Mouse (Mus musculus): ENCODE data around the gene Thrb.
A peak's percentile ranks its signal among the peaks of the same experiment; 100 is the strongest.

Thrb gene

DNA sequence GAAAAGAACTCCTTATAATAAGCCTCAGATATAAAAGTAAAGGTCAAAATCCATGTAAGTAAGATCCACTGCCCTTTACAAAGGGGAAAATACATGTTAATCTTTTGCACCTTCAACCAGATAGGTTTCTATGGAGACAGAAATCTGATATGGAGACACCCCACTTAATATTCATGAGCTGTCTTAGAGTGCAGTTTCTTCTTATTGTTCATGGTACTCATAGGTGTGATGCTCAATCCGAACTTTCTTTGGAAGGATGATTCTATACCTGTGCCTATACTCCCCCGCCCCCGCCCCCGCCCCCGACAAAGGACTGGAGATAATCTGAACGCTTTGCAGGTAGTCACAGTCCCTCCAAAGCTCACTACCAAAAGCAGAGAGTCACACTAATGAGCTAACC lies 312.6 kb downstream of the Thrb start:
- DNase-seq: no peak

DNA sequence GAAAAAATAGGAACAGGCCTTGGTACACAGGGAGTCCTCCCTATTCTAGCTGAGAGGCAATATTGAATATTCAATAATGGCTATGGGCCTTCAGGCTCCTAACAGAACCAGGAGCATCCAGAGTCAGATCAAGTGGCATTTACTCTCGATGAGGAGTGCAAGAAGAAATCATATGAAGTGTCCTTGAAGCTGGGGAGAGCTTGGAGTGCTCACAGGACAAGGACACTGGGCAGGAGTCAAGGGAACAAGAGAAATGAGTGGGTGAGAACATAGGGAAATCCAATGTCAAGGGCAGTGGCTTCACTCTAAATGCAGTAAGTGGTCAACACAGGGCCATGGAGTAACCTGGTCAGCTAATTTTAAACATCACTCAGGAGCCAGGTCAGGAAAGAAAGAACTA lies 315.7 kb downstream of the Thrb start:
- DNase-seq: no peak

- DNase-seq: no peak
Measured at GRCm38 (mm10) chr14:17978259-17978658, 318.2 kb downstream of the Thrb start.

GRCm38 (mm10) chr14:17981258-17981657 lies 321.2 kb downstream of the Thrb start:
- no peak for DNase-seq

- no peak for DNase-seq
Measured at GRCm38 (mm10) chr14:17982017-17982416, 322.0 kb downstream of the Thrb start.

- no peak for DNase-seq
Measured at GRCm38 (mm10) chr14:17983390-17983789, 323.3 kb downstream of the Thrb start.

DNA sequence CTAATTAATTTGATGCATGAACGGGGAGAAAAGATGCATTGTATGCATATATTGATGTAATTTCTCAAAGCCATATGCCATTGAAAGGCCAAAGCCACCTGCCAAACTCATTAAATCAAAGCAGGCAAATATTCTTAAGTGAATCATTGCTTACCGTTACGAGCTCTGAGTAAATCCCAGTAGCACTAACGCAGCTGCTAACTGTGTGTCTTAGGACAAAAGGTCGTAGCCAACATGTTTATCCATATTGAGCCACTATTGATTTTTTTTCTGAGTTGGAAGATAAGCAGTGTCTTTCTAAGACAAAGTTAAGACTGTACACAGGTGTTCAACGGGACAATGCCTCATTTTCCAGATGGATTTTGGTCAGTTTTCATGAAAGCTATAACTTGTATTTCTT lies 323.8 kb downstream of the Thrb start:
- DNase-seq: no peak

DNA sequence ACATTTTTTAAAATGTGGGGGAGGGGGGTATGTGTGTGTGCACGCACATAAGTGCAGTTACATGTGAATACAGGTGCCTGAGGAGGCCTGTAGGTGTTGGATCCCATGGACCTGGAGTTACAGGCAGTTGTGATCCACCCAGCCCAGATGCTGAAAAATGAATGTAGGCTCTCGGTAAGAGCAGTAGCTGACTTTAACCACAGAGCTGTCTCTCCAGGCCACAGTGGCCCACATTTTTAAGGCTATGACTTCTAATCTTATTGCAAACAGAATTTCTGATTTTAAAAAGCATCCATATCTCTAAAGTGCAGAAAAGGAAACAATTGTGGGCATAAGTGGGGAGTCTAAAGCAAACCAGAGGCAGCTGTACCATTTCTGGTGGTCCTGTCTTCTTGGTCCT lies 328.5 kb downstream of the Thrb start:
- no peak for DNase-seq

DNA sequence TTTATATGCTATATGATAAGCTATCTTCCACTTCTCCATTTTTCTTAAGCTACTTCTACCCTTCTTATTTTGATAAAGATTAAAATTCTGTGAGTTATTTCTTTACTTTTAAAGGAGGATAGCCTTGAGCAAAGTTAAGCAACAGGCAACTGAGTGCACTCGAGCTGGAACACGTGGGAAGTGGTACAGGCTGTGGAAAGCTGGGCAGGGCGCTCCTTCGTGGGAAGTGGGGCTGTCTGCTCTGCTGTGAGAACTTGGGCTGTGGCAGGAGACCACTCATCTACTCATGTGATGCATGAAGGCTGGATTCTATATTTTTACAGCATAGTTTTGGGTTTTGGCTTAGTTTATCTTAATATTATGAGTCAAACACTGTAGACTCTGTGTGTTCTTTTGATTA lies 329.1 kb downstream of the Thrb start:
- no peak for DNase-seq

DNA sequence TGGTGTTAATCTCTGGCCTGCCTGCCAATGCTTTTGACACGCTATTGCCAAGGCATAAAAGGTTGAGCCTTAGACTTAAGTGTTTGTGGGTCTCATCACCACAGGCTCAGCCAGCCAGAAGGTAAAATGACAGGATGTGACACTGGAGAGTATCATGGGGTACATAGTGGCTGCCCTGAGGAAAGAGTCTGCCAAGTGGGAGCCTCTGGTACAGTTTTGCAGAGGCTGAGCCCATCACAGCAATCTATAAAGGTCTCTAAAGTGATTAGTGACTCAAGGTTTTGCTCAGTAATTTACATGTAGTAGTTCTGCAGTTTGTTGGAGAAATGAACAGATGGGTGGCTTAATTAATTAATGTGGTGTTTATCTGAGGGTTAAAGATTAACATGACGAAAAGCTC lies 330.1 kb downstream of the Thrb start:
- DNase-seq: no peak

DNA sequence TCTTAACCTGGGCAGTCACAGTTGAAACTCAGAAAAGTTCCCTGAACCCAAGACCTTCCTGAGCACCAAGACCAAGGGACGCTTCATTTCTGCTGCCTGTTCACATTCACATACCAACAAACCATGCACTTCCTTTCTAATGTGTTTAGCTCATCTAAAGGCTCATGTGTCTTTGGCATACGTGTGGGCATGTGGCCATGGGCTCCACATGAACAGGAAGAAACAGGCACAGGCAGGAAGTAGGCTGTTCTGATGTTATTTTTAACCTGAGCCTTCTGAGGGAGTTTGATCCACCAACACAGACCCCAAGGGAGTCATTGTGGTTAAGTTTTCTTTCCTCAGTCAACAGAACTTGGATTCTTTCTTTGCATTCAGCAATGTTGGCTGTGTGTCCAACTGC lies 341.8 kb downstream of the Thrb start:
- peak; percentile 66 for DNase-seq

DNA sequence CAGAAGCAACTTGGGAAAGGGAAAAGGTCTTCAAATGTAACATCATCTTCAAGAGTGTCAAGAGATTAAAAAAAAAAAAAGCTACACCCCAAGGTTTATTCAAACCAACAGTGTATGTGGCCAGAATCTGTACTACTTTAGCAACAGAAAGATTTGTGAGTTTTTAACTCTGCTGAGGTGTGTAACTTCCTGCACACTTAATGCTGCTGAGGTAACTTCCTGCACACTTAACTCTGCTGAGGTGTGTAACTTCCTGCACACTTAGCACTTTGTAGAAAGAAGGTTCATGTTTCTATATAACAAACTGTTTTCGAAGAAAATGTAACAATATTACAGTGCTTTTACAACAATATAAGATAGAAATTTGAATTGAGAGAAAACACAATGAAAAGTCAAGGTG lies 343.6 kb downstream of the Thrb start:
- no peak for DNase-seq

DNA sequence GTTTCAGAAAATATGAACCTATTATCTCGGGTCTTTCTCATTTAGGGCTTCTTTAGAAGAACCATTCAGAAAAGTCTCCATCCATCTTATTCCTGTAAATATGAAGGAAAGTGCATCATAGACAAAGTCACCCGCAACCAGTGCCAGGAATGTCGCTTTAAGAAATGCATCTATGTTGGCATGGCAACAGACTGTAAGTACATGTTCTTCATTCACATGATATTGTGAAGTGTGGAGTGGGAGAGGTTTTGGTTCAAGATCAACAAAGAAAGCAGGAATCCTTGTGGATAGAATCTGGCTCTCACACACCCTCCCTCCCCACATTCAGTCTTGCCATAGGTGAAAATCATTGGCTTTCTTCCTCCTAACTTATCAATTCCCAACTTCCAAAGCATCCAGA lies 348.5 kb downstream of the Thrb start:
- no peak for DNase-seq

- DNase-seq: no peak
Measured at GRCm38 (mm10) chr14:18016604-18017003, 356.5 kb downstream of the Thrb start.

DNA sequence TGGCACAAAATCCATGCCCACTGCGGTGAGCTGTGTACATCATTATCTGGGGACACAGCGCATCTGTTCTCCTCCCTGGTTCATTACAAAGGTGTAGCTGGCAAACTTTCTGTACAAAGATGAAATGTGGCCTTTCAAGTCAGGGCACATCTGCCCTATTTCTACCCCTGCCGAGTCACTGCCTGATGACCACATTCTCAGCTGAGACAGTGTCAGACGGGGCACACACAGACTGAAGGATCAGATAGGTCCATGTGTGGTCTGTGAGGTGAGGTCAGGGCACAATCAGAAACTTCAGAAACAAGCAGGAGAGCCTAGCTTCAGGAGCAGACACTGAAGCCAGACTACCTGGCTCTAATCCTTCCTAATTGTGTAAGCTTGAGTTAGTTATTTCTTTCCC lies 360.1 kb downstream of the Thrb start:
- DNase-seq: peak; percentile 16

DNA sequence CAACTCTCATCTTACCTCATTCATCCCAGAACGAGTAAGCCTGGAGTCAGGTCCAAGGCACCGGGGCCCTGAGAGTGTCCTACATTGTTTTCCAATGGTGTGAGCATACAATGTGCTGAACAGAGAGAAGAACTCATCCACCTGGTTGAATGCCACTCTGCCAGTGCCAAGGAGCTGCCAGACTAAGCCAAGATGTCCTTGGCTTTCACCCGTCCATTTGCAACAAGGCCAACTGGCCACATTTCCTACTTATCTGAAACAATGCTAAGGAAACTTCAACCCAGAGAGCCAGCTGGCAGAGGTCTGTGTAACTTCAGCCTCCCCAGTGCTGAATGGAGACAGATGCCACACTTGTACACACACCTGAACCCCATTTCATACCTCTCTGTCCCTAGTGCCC lies 360.6 kb downstream of the Thrb start:
- DNase-seq: no peak

GRCm38 (mm10) chr14:18021726-18022125 lies 361.7 kb downstream of the Thrb start:
- DNase-seq: peak; percentile 54

- DNase-seq: peak; percentile 23
Measured at GRCm38 (mm10) chr14:18022351-18022750, 362.3 kb downstream of the Thrb start.

DNA sequence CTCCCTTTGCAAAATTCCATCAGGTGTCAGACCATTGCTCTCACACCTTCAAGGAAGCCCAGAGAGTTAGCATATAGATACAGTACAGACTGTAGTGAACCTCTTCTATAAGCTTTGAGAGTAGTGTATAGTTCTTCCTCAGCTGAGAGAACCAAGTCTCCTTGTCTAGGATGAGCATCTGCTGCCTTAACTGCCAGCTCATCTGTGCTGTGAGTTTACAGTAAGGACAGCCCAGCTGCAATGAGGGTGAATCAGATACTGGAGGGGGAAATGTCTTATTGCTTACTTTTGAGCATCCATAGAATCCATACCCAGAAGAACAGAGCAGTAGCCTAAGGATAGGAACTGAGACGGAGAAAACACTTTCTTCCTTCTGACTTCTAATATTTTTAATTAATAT lies 367.8 kb downstream of the Thrb start:
- DNase-seq: no peak

DNA sequence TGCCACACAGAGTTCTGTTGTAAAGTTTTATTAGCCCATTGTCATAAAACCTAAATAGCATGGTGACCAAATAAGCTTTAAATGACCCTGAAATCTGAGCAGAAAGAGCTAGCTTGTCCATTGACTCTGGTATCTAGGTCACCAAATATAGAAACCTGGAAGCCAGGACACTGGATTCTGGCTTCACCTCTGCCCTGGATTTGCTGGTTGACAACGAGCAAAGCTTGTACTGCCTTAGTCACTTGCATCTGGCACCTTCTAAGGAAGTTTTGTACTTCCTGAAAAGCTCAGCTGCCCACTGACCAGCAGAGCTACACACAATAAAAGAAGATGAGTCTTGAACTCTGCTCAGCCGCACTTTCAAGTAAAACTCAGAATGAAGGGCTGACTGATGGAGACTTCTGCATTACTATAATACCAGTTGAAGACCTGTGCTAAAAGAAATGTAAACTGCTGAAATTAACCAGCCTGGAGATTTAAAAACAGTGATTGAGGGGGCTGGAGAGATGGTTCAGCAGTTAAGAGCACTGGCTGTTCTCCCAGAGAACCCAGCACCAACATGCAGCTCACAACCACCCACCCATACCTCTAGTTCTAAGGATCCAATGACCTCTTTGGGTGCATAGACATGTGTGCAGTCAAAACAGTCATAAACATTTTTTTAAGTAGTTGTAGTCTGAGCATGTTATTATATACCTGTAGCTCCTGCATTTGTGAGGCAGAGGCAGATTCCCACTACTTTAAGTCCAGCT lies 369.3 kb downstream of the Thrb start:
- no peak for DNase-seq

DNA sequence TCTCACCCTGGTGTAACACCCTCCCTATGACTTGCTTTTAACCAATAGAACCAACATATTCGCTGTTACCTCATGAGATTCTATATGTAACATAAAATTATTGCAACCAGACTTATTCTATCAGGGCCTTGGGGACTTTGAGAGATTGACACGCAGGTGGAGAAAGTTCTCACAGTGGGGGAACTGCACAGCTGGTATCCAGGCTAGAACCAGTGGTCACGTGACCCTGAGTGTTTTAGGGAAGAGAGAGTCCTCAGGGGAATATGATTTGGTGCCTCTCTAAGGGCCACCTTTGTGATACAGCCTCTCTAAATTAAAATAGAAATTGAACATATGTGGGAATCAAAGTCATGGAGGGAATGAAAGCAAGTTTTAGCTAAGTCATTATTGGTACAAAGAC lies 371.9 kb downstream of the Thrb start:
- DNase-seq: no peak

DNA sequence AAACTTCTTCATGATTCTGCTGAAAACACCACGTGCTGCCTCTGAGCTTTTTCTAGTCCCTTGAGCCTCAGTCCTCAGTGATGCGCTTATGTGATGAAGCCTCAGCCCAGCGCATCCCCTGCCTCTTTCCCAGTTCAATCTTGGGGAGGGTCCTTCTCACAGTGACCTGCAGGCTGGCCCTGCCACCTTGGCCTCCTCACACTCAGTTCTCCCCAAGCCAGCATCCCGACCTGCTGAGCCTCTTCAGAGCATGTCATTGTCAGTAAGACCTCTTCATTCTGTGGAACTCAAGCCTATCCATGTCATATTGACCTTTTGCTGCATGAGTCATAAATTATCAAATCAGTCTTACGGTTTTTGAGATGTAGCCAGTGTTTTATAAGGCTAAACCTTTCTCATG lies 376.5 kb downstream of the Thrb start:
- no peak for DNase-seq

- DNase-seq: no peak
Measured at GRCm38 (mm10) chr14:18062082-18062772, 402.2 kb downstream of the Thrb start.

All from thymus, postnatal 25 days (tissue).